Mouse (Mus musculus): ENCODE measurements around the gene Msh3. TPM values are rescaled to one million over a fixed set of nuclear protein-coding genes. Genes with fewer than 3 reads are reported as not detected.
"Not testable (repeated sequence)": the region's sequence is repeated elsewhere in the genome, so short reads cannot be mapped to it uniquely, and the experiment has no call there.

Msh3 gene
- 34.7 and 35.1 TPM in 2 replicates for polyA plus RNA-seq (2014; fragmentation: Nextera tagmentation; extraction: Ambion mirVana)

DNA sequence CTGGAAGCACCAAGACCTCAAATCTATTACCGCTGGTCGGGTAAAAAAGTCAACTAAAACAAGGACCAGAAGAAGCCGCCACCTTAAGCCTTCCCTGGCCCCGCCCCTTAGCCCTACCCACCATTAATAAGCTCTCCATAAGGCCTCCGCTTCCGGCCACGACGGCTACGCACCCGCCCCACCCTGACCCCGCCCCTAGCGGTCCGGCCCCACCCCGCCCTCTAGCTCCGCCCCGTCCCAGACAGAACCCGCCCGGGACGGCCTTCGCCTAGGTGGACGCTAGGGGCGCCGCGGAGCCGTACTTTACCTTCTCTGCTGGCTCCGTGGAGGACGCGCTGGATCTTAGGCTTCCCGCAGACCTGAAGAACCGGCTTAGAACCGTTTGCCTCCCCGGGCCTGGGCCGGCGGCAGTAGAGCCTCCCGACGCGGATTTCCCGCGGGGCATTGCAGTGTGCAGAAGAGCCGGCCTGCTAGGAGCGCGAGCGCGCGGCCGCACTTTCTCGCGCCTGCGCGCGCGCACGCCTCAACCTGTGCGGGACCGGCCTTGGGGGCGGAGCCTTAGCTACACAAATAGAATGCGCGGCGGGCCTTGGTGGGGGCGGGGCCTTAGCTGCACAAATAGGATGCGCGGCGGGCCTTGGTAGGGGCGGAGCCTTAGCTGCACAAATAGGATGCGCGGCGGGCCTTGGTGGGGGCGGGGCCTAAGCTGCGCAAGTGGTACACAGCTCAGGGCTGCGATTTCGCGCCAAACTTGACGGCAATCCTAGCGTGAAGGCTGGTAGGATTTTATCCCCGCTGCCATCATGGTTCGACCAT lies at the start of gene Msh3, which contains the start of gene Dhfr:
TSS of gene Msh3 (minus strand) at position 548 of the 816 bp plus-strand sequence.
TSS of gene Dhfr (plus strand) at position 271 of the 816 bp plus-strand sequence.
- peak; percentile 98 for ATAC-seq (ENCODE audit: low read depth)
- H3K27me3 ChIP-seq (ENCODE audit: control insufficient read depth, insufficient read depth, low read length), result no peaks in the 10 kb centered on the region
- H3K4me3 ChIP-seq (ENCODE audit: low read depth, low read length), result peak within 1 kb of the TSS; percentile 69
- H3K9me3 ChIP-seq (ENCODE audit: control insufficient read depth, low read length), result no peaks in the 10 kb centered on the region
- under 1% methylated on average over 71 of the region's 76 CpGs for WGBS
- 0 out of 2 replicates have a peak, but pooled peaks cover 6% of the 10 kb centered on the region for H3K4me1 ChIP-seq (ENCODE audit: control insufficient read depth, insufficient read depth, low read length)
- H3K9ac ChIP-seq (replicated peaks; ENCODE audit: low read depth, low read length), result peak within 1 kb of the TSS; percentile 56
- H3K27ac ChIP-seq (ENCODE audit: low read depth, low read length), result peak within 1 kb of the TSS; percentile 91
- H3K4me2 ChIP-seq (ENCODE audit: low read depth, low read length), result peak within 1 kb of the TSS; percentile 96
- H3K36me3 ChIP-seq (ENCODE audit: control insufficient read depth, insufficient read depth, low read length), result no peaks in the 10 kb centered on the region

DNA sequence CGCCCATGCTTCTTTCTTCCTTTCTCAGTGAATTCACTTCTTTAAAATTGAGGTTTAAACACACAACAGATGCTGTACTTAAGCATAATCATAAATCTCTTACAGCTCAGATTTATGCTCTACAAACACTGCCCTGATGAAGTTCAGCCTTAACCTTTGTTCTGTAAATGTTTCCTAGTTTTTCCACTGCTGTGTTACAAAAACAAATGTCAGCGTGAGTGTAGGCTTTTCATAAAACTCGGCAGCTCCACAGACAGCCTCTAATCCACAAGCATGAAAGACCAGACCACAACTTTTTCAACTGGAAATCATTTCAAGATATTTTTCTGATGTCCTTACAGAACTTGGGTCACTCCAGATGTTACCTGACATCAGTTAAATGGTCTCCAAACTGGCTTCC lies 48.7 kb upstream of the Msh3 start:
- no peak for ATAC-seq (ENCODE audit: low read depth)
- H3K36me3 ChIP-seq (ENCODE audit: control insufficient read depth, insufficient read depth, low read length), result no peaks in the 10 kb centered on the region
- no peak overlapping the region for H3K9ac ChIP-seq (replicated peaks; ENCODE audit: low read depth, low read length)
- H3K27me3 ChIP-seq (ENCODE audit: control insufficient read depth, insufficient read depth, low read length), result no peaks in the 10 kb centered on the region
- 83% methylated on average over 3 of the region's 3 CpGs for WGBS
- no peak overlapping the region for H3K4me2 ChIP-seq (ENCODE audit: low read depth, low read length)
- no peak overlapping the region for H3K4me3 ChIP-seq (ENCODE audit: low read depth, low read length)
- H3K9me3 ChIP-seq (ENCODE audit: control insufficient read depth, low read length), result no peaks in the 10 kb centered on the region
- no peaks in the 10 kb centered on the region for H3K4me1 ChIP-seq (ENCODE audit: control insufficient read depth, insufficient read depth, low read length)
- no peak overlapping the region for H3K27ac ChIP-seq (ENCODE audit: low read depth, low read length)

DNA sequence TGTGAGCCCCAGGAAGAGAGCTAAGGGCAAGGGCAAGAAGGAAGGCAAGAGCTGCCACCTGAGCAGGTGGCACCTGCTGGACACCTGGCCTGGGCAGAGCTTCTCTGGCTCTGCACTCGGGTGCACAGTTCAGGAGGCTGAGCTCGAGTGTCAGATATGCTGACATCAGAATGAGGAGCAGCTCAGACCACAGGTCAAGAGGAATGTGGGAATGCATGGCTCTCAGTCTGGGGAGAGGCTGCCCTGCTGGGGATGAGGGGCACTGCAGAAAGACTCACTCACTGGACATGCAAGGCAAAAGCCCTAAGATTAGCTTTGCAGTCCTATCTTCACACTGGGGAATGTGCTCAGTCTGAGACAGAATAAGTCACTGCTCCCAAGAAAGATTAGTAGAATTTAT lies 47.3 kb upstream of the Msh3 start:
- 76% methylated on average over 2 of the region's 2 CpGs for WGBS
- Histone ChIP-seq H3K9ac (replicated peaks; ENCODE audit: low read depth, low read length) (no peak overlapping the region), H3K27ac (ENCODE audit: low read depth, low read length) (no peak overlapping the region), H3K9me3 (ENCODE audit: control insufficient read depth, low read length) (no peaks in the 10 kb centered on the region), H3K27me3 (ENCODE audit: control insufficient read depth, insufficient read depth, low read length) (no peaks in the 10 kb centered on the region), H3K36me3 (ENCODE audit: control insufficient read depth, insufficient read depth, low read length) (no peaks in the 10 kb centered on the region), H3K4me1 (ENCODE audit: control insufficient read depth, insufficient read depth, low read length) (no peaks in the 10 kb centered on the region), H3K4me3 (ENCODE audit: low read depth, low read length) (no peak overlapping the region), H3K4me2 (ENCODE audit: low read depth, low read length) (no peak overlapping the region)
- no peak for ATAC-seq (ENCODE audit: low read depth)

- Histone ChIP-seq H3K4me2 (ENCODE audit: low read depth, low read length) (no peak overlapping the region), H3K9ac (replicated peaks; ENCODE audit: low read depth, low read length) (no peak overlapping the region), H3K27me3 (ENCODE audit: control insufficient read depth, insufficient read depth, low read length) (no peaks in the 10 kb centered on the region), H3K4me3 (ENCODE audit: low read depth, low read length) (no peak overlapping the region), H3K4me1 (ENCODE audit: control insufficient read depth, insufficient read depth, low read length) (no peaks in the 10 kb centered on the region), H3K36me3 (ENCODE audit: control insufficient read depth, insufficient read depth, low read length) (no peaks in the 10 kb centered on the region), H3K9me3 (ENCODE audit: control insufficient read depth, low read length) (no peaks in the 10 kb centered on the region), H3K27ac (ENCODE audit: low read depth, low read length) (no peak overlapping the region)
- WGBS, result 70% methylated on average over 11 of the region's 11 CpGs
- peak; percentile 49; the same call in 1 of the 2 replicates for ATAC-seq (ENCODE audit: low read depth)
Observed at GRCm38 (mm10) chr13:92398491-92399384, 43.9 kb upstream of the Msh3 start.

DNA sequence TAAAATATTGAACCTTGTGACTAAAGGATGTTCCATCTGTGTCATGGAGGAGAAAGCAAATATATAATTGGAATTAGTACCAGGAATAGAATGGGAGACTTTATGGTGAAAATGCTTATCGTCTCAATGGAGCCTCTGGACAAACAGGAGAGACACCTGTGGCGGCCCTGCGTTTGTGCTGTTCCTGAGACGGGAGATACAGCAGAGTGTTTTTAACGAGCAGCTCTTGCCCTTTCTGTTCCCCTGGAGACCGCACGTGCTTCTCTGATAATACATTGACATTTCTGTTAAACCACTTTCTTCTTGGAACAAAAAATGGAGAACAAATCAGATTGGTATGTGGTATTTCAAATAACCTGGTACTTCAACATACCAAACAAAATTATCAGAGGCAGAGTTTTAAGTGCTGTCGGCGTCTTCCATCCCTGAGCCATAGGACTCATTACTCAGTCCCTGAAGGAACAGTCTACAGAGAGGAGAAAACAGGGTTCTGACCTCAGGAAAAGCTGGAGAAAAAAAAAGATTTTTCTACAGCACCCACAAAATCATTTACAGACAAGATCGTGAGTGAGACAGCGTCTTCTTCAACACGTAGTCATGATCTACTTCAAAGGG lies 38.4 kb upstream of the Msh3 start:
- WGBS, result 89% methylated on average over 12 of the region's 12 CpGs

DNA sequence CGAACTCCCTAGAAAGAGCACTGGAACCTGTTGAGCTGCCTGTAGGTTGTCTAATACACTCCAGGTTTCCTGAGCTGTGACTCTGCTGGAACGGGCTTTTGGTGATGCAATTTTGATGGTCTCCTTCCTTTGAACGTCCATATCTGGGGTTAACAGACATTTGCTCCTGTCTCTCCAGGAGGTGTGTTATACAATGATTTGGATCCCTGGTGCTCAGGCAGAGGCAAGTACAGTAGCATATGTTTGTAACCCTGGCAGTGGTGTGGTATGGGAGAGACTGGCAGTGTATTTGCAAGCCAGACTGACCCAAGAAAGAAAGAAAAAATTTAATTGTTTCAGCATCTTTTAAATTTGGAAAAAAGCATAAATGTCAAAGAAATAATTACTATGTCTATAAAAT lies 32.6 kb upstream of the Msh3 start:
- WGBS, result 87% methylated on average over 3 of the region's 3 CpGs
- Histone ChIP-seq H3K27ac (ENCODE audit: low read depth, low read length) (no peak overlapping the region), H3K36me3 (ENCODE audit: control insufficient read depth, insufficient read depth, low read length) (no peaks in the 10 kb centered on the region), H3K4me3 (ENCODE audit: low read depth, low read length) (no peak overlapping the region), H3K4me1 (ENCODE audit: control insufficient read depth, insufficient read depth, low read length) (no peaks in the 10 kb centered on the region), H3K27me3 (ENCODE audit: control insufficient read depth, insufficient read depth, low read length) (no peaks in the 10 kb centered on the region), H3K9ac (replicated peaks; ENCODE audit: low read depth, low read length) (no peak overlapping the region), H3K9me3 (ENCODE audit: control insufficient read depth, low read length) (no peaks in the 10 kb centered on the region), H3K4me2 (ENCODE audit: low read depth, low read length) (no peak overlapping the region)
- ATAC-seq (ENCODE audit: low read depth), result no peak

More for the DNA sequence above, 38.4 kb upstream of the Msh3 start:
- Histone ChIP-seq H3K27me3 (ENCODE audit: control insufficient read depth, insufficient read depth, low read length) (no peaks in the 10 kb centered on the region), H3K4me2 (ENCODE audit: low read depth, low read length) (no peak overlapping the region), H3K4me3 (ENCODE audit: low read depth, low read length) (no peak overlapping the region), H3K27ac (ENCODE audit: low read depth, low read length) (no peak overlapping the region), H3K36me3 (ENCODE audit: control insufficient read depth, insufficient read depth, low read length) (no peaks in the 10 kb centered on the region), H3K9me3 (ENCODE audit: control insufficient read depth, low read length) (no peaks in the 10 kb centered on the region), H3K4me1 (ENCODE audit: control insufficient read depth, insufficient read depth, low read length) (no peaks in the 10 kb centered on the region), H3K9ac (replicated peaks; ENCODE audit: low read depth, low read length) (no peak overlapping the region)
- no peak for ATAC-seq (ENCODE audit: low read depth)

GRCm38 (mm10) chr13:92371466-92371865 lies 16.7 kb upstream of the Msh3 start:
- not testable (repeated sequence) for H3K4me2 ChIP-seq (ENCODE audit: low read depth, low read length); H3K9me3 ChIP-seq (ENCODE audit: control insufficient read depth, low read length); H3K4me1 ChIP-seq (ENCODE audit: control insufficient read depth, insufficient read depth, low read length); H3K4me3 ChIP-seq (ENCODE audit: low read depth, low read length); H3K27me3 ChIP-seq (ENCODE audit: control insufficient read depth, insufficient read depth, low read length); H3K36me3 ChIP-seq (ENCODE audit: control insufficient read depth, insufficient read depth, low read length); ATAC-seq (ENCODE audit: low read depth); H3K27ac ChIP-seq (ENCODE audit: low read depth, low read length); H3K9ac ChIP-seq (replicated peaks; ENCODE audit: low read depth, low read length)
- 85% methylated on average over 6 of the region's 6 CpGs for WGBS

DNA sequence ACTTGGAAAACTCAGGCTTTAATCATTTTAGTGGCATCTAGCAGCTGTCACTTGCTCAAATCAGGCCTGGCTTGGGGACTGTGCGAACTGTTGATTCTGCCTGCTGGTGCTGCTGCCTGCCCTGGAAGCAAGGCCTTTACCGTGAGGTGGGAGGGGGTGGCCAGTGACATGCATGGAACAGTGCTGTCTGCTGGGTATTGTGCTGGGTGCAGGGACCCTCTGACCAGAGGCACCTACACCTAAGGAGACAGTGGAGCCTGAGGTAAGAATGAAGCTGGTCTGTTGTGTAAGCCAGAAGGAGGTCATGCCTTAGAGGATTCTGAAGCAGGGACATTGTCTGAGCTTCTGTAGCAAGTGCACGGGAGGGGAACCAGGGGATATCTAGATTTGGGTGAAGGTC lies 16.0 kb upstream of the Msh3 start:
- H3K27ac ChIP-seq (ENCODE audit: low read depth, low read length), result no peak overlapping the region
- no peak overlapping the region for H3K9ac ChIP-seq (replicated peaks; ENCODE audit: low read depth, low read length)
- no peaks in the 10 kb centered on the region for H3K36me3 ChIP-seq (ENCODE audit: control insufficient read depth, insufficient read depth, low read length)
- no peaks in the 10 kb centered on the region for H3K27me3 ChIP-seq (ENCODE audit: control insufficient read depth, insufficient read depth, low read length)
- ATAC-seq (ENCODE audit: low read depth), result no peak
- 98% methylated on average over 3 of the region's 3 CpGs for WGBS
- no peak overlapping the region for H3K4me2 ChIP-seq (ENCODE audit: low read depth, low read length)
- H3K4me1 ChIP-seq (ENCODE audit: control insufficient read depth, insufficient read depth, low read length), result no peaks in the 10 kb centered on the region
- no peaks in the 10 kb centered on the region for H3K9me3 ChIP-seq (ENCODE audit: control insufficient read depth, low read length)
- no peak overlapping the region for H3K4me3 ChIP-seq (ENCODE audit: low read depth, low read length)
